Mouse (Mus musculus): ENCODE results near the gene Dnmt3b. TPM values are rescaled to one million over a fixed set of nuclear protein-coding genes. Genes with fewer than 3 reads are reported as not detected.

Dnmt3b gene
- 3.1 and 3.4 TPM in 2 replicates for polyA plus RNA-seq (2015; fragmentation: Nextera tagmentation; extraction: Ambion mirVana)

DNA sequence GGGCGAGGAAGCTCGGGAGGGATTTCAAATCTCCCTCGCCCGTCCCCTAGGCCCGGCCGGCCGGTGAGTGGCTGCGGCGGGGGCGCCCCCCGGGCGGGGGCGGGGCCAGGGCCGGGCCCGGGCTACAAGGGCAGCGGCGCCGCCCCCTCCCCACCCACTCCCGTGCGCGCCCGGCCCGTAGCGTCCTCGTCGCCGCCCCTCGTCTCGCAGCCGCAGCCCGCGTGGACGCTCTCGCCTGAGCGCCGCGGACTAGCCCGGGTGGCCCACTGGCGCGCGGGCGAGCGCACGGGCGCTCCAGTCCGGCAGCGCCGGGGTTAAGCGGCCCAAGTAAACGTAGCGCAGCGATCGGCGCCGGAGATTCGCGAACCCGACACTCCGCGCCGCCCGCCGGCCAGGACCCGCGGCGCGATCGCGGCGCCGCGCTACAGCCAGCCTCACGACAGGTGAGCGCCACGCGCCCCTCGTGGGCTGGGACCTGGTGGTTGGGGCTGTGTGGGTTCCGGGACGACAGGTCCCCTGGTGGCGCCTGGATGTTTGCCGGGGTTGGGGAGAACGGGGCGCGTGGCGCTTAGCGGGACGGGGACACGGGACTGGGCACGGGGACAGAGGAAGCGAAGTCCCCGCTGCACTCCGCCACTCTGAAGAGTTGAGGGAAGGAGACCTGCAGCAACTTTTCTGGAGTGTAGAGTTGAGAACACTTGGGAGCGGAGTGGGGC lies at the start of gene Dnmt3b:
Gene Dnmt3b (plus strand): TSS at position 153 of the 716 bp plus-strand sequence.
- Histone ChIP-seq H3K9ac (replicated peaks; ENCODE audit: low read depth, low read length) (peak within 1 kb of the TSS; percentile 72), H3K36me3 (ENCODE audit: control insufficient read depth, insufficient read depth) (no peaks in the 10 kb centered on the region), H3K27ac (ENCODE audit: low read length) (no peak within 1 kb of the TSS), H3K4me3 (replicated peaks; ENCODE audit: low read length) (peak within 1 kb of the TSS; percentile 60), H3K4me1 (replicated peaks; ENCODE audit: control insufficient read depth, insufficient read depth, low read length) (peaks cover 12% of the 10 kb centered on the region), H3K4me2 (ENCODE audit: low read length) (peak within 1 kb of the TSS; percentile 73), H3K9me3 (ENCODE audit: control insufficient read depth, low read length) (no peaks in the 10 kb centered on the region), H3K27me3 (replicated peaks; ENCODE audit: control insufficient read depth, insufficient read depth, low read length) (no peaks in the 10 kb centered on the region)
- under 1% methylated on average over 75 of the region's 93 CpGs for WGBS
- ATAC-seq, result peak; percentile 92

DNA sequence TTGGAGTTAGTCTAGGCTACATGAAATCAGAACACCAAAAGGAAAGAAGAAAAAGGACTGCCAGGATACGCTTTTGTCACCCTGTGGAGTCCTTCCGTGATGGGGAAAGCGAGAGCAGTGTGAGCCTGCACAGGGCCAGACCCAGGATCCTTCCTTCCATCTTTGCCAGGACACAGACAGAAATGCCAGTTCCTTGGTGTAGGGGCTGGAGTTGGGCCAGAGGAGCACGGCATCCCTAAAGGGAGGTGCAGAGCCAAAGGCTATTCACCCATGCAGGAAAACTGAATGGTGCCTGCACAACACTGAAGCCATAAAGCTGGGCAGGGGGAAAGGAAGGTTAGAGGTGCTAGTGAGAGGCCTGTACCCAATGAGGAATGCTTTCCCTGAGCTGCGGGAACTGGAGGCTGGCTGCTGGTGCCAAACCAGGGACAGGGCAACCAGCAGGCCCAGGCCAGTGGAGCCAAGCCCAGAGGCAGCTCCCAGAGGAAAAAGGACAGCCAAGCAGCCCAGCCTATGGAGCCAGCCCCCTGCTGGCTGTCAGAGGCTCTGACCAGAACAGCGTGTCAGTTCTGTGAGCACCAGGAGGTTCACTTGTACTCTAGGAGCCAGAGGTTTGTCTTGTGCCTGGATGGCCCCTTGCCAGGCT lies 49.1 kb upstream of the Dnmt3b start:
- peak; percentile 73 for ATAC-seq

DNA sequence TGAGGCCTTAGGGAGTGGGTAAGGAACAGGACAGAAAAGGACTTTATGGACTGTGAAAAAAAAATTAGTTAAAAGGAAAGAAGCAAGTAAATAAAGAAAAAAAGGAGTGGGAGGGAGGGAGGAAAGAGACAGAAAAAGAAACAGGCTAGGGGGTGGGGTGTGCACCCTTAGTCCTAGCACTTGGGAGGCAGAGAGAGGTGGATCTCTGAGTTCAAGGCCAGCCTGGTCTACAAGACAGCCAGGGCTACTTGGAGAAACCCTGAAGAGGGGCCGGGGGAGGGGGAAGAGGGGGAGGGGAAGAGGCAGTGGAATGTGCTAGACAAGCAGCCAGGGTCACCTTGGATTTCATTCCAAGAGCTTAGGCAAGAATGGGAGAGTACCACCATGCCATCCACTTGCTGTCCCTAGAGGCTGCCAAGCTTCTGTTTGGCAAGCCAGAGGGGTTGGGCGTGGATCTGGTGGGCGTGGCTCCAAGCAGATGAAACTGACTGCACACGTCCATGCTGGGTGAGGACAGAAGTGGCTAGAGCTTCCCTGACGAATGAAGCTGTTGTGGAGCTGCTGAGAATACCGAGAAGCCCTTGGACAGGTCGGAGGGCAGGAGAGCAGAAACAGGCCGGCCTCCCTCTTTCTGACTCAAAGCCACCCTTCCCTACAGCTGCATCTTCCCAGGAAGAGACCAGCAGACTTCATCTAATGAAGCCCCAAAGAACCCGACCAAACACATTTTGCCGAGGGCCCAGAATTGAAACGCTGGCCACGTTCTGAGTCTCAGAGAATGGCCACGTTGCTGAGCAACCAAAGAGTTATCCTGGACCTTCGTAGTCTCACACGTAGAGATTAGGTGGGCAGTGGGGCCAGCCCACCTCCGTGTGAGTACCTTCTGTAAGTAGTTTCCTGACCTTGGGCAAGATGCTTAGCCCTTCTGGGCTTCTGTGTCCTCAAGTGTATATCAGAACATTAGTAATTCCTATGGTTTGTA lies 48.3 kb upstream of the Dnmt3b start:
- H3K4me1 ChIP-seq (replicated peaks; ENCODE audit: control insufficient read depth, insufficient read depth, low read length), result peaks cover 6% of the 10 kb centered on the region
- peak overlapping the region; percentile 46; the same call in 1 of the 2 replicates for H3K27ac ChIP-seq (ENCODE audit: low read length)
- H3K9me3 ChIP-seq (ENCODE audit: control insufficient read depth, low read length), result no peaks in the 10 kb centered on the region
- no peaks in the 10 kb centered on the region for H3K36me3 ChIP-seq (ENCODE audit: control insufficient read depth, insufficient read depth)
- no peak overlapping the region for H3K4me3 ChIP-seq (replicated peaks; ENCODE audit: low read length)
- H3K27me3 ChIP-seq (replicated peaks; ENCODE audit: control insufficient read depth, insufficient read depth, low read length), result no peaks in the 10 kb centered on the region
- no peak overlapping the region for H3K4me2 ChIP-seq (ENCODE audit: low read length)
- no peak overlapping the region for H3K9ac ChIP-seq (replicated peaks; ENCODE audit: low read depth, low read length)
- WGBS, result 40% methylated on average over 16 of the region's 16 CpGs
- peak; percentile 61 for ATAC-seq

More for the DNA sequence above, 49.1 kb upstream of the Dnmt3b start:
- H3K36me3 ChIP-seq (ENCODE audit: control insufficient read depth, insufficient read depth), result no peaks in the 10 kb centered on the region
- 42% methylated on average over 6 of the region's 6 CpGs for WGBS
- H3K27me3 ChIP-seq (replicated peaks; ENCODE audit: control insufficient read depth, insufficient read depth, low read length), result no peaks in the 10 kb centered on the region
- peaks cover 6% of the 10 kb centered on the region for H3K4me1 ChIP-seq (replicated peaks; ENCODE audit: control insufficient read depth, insufficient read depth, low read length)
- H3K9ac ChIP-seq (replicated peaks; ENCODE audit: low read depth, low read length), result no peak overlapping the region
- no peak overlapping the region for H3K4me3 ChIP-seq (replicated peaks; ENCODE audit: low read length)
- H3K9me3 ChIP-seq (ENCODE audit: control insufficient read depth, low read length), result no peaks in the 10 kb centered on the region
- peak overlapping the region; percentile 46 for H3K27ac ChIP-seq (ENCODE audit: low read length)
- H3K4me2 ChIP-seq (ENCODE audit: low read length), result no peak overlapping the region

DNA sequence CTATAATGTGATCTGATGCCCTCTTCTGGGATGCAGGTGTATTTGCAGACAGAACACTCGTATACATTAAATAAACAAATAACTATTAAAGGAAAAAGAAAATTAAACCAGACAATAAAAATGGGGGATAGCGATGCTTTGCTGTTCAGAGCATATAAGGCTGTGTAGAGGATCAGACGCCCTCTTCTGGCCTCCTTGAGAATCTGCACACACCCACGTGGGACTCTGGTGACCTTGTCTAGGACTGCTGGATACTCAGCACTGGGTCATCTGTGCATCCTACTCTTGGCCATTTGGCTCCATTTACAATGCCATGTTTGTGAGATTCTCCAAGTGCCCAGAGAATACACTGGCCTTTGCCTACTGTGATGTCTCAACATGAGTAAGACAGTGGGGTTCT lies 45.5 kb upstream of the Dnmt3b start:
- ATAC-seq, result no peak
- peaks cover 18% of the 10 kb centered on the region for H3K4me1 ChIP-seq (replicated peaks; ENCODE audit: control insufficient read depth, insufficient read depth, low read length)
- 31% methylated on average over 4 of the region's 4 CpGs for WGBS

GRCm38 (mm10) chr2:153606421-153606820 lies 42.8 kb upstream of the Dnmt3b start:
- WGBS, result 81% methylated on average over 3 of the region's 3 CpGs
- no peak overlapping the region for H3K4me2 ChIP-seq (ENCODE audit: low read length)
- H3K9me3 ChIP-seq (ENCODE audit: control insufficient read depth, low read length), result no peaks in the 10 kb centered on the region
- no peaks in the 10 kb centered on the region for H3K36me3 ChIP-seq (ENCODE audit: control insufficient read depth, insufficient read depth)
- H3K27ac ChIP-seq (ENCODE audit: low read length), result no peak overlapping the region
- no peak for ATAC-seq
- peaks cover 34% of the 10 kb centered on the region for H3K4me1 ChIP-seq (replicated peaks; ENCODE audit: control insufficient read depth, insufficient read depth, low read length)
- no peak overlapping the region for H3K4me3 ChIP-seq (replicated peaks; ENCODE audit: low read length)
- no peaks in the 10 kb centered on the region for H3K27me3 ChIP-seq (replicated peaks; ENCODE audit: control insufficient read depth, insufficient read depth, low read length)
- H3K9ac ChIP-seq (replicated peaks; ENCODE audit: low read depth, low read length), result no peak overlapping the region

More for the DNA sequence above, 45.5 kb upstream of the Dnmt3b start:
- Histone ChIP-seq H3K9me3 (ENCODE audit: control insufficient read depth, low read length) (no peaks in the 10 kb centered on the region), H3K27me3 (replicated peaks; ENCODE audit: control insufficient read depth, insufficient read depth, low read length) (no peaks in the 10 kb centered on the region), H3K4me3 (replicated peaks; ENCODE audit: low read length) (no peak overlapping the region), H3K36me3 (ENCODE audit: control insufficient read depth, insufficient read depth) (no peaks in the 10 kb centered on the region), H3K9ac (replicated peaks; ENCODE audit: low read depth, low read length) (no peak overlapping the region), H3K27ac (ENCODE audit: low read length) (no peak overlapping the region), H3K4me2 (ENCODE audit: low read length) (no peak overlapping the region)

GRCm38 (mm10) chr2:153607870-153608515 lies 41.3 kb upstream of the Dnmt3b start:
- no peak overlapping the region for H3K4me2 ChIP-seq (ENCODE audit: low read length)
- H3K36me3 ChIP-seq (ENCODE audit: control insufficient read depth, insufficient read depth), result no peaks in the 10 kb centered on the region
- peak; percentile 53 for ATAC-seq
- H3K4me3 ChIP-seq (replicated peaks; ENCODE audit: low read length), result no peak overlapping the region
- H3K27ac ChIP-seq (ENCODE audit: low read length), result peak overlapping the region; percentile 18; the same call in 1 of the 2 replicates
- H3K9ac ChIP-seq (replicated peaks; ENCODE audit: low read depth, low read length), result 0 out of 2 replicates have a peak overlapping the region, but pooled peaks have one; percentile 9
- H3K9me3 ChIP-seq (ENCODE audit: control insufficient read depth, low read length), result no peaks in the 10 kb centered on the region
- WGBS, result 59% methylated on average over 13 of the region's 13 CpGs
- no peaks in the 10 kb centered on the region for H3K27me3 ChIP-seq (replicated peaks; ENCODE audit: control insufficient read depth, insufficient read depth, low read length)
- peaks cover 42% of the 10 kb centered on the region for H3K4me1 ChIP-seq (replicated peaks; ENCODE audit: control insufficient read depth, insufficient read depth, low read length)

GRCm38 (mm10) chr2:153609058-153609457 lies 40.2 kb upstream of the Dnmt3b start:
- Histone ChIP-seq H3K4me1 (replicated peaks; ENCODE audit: control insufficient read depth, insufficient read depth, low read length) (peaks cover 42% of the 10 kb centered on the region), H3K27me3 (replicated peaks; ENCODE audit: control insufficient read depth, insufficient read depth, low read length) (no peaks in the 10 kb centered on the region), H3K4me2 (ENCODE audit: low read length) (no peak overlapping the region), H3K9ac (replicated peaks; ENCODE audit: low read depth, low read length) (no peak overlapping the region), H3K4me3 (replicated peaks; ENCODE audit: low read length) (no peak overlapping the region), H3K36me3 (ENCODE audit: control insufficient read depth, insufficient read depth) (no peaks in the 10 kb centered on the region), H3K9me3 (ENCODE audit: control insufficient read depth, low read length) (no peaks in the 10 kb centered on the region), H3K27ac (ENCODE audit: low read length) (no peak overlapping the region)
- ATAC-seq, result no peak
- 60% methylated on average over 8 of the region's 8 CpGs for WGBS

- no peaks in the 10 kb centered on the region for H3K36me3 ChIP-seq (ENCODE audit: control insufficient read depth, insufficient read depth)
- H3K9me3 ChIP-seq (ENCODE audit: control insufficient read depth, low read length), result no peaks in the 10 kb centered on the region
- H3K9ac ChIP-seq (replicated peaks; ENCODE audit: low read depth, low read length), result no peak overlapping the region
- 5% methylated on average over 9 of the region's 9 CpGs for WGBS
- peak; percentile 47 for ATAC-seq
- H3K4me1 ChIP-seq (replicated peaks; ENCODE audit: control insufficient read depth, insufficient read depth, low read length), result peaks cover 42% of the 10 kb centered on the region
- no peak overlapping the region for H3K4me3 ChIP-seq (replicated peaks; ENCODE audit: low read length)
- no peaks in the 10 kb centered on the region for H3K27me3 ChIP-seq (replicated peaks; ENCODE audit: control insufficient read depth, insufficient read depth, low read length)
- peak overlapping the region; percentile 59 for H3K27ac ChIP-seq (ENCODE audit: low read length)
- H3K4me2 ChIP-seq (ENCODE audit: low read length), result no peak overlapping the region
Observed at GRCm38 (mm10) chr2:153609548-153609947, 39.7 kb upstream of the Dnmt3b start.
